Mouse (Mus musculus) ES-E14 (cell line): ENCODE measurements around the gene Gm9048.
"Not testable (repeated sequence)": the region's sequence is repeated elsewhere in the genome, so short reads cannot be mapped to it uniquely, and the experiment has no call there.

Source experiments
- MAFK ChIP-seq: IDR thresholded peaks from 2 replicates; pipeline ENCODE4 v1.6.1; 2014; ENCODE audit warnings: mild to moderate bottlenecking, low read depth, low read length, inconsistent platforms; ENCODE audit not compliant: insufficient read depth
- ZC3H11A ChIP-seq: IDR thresholded peaks from 2 replicates; pipeline ENCODE4 v1.6.1; 2012; ENCODE audit warnings: low read depth, mild to moderate bottlenecking, inconsistent platforms, low read length, borderline replicate concordance

GRCm38 (mm10) chr10:118302133-118302532 is 46.3 kb downstream of the Gm9048 start:
- not testable (repeated sequence) for TF ChIP-seq ZC3H11A, MAFK
